Mouse (Mus musculus): ENCODE data around the gene Mcur1.

Gene Mcur1

GRCm38 (mm10) chr13:43559711-43560457, at the start of gene Mcur1:
Mcur1 (minus strand) TSS chr13:43560191.
- in situ Hi-C loops (cut with MseI, MboI), result no loop called here

DNA sequence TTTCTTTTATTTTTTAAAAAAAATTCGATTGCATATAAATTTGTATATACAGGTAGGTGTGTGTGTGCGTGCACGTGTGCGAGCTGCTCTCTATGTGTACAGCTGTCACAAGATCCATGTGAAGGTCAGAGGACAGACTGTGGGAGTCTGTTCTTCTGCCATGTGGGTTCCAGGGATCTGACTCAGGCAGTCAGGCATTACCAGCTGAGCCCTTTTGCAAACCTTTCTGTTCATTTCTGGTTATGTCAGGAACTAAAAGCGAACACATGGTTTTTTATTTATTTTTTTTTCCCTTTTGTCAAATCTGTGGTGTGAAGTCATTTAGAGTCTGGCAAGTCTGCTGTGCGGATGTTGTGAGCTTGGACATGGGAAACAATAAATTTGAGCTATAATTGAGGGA, 48.9 kb upstream of the Mcur1 start:
- in situ Hi-C loops (cut with MseI, MboI), result no loop called here

DNA sequence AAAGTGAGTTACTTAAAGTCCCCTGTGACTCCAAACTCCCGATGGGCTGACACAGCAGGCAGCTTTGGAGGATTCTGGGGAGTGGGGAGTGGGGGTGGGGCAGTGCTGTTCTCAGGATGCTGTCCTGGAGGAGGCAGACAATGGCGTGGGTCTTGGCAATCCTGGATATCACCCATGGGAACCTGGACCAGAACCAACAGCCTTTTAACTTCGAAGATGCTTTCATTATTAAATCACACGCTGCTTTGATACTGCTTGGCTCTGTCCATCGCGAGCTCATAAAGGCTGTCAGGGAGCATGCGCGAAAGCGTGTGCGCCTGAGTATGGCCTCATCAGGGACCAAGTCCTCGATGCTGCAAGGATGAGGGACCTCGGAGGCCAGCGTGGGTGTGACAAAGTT, 43.1 kb upstream of the Mcur1 start:
- in situ Hi-C loops (cut with MseI, MboI), result no loop called here

- in situ Hi-C loops (cut with MseI, MboI), result no loop called here
Observed at GRCm38 (mm10) chr13:43602440-43602839, 42.4 kb upstream of the Mcur1 start.

GRCm38 (mm10) chr13:43600967-43601366, 41.0 kb upstream of the Mcur1 start:
- in situ Hi-C loops (cut with MseI, MboI), result no loop called here

DNA sequence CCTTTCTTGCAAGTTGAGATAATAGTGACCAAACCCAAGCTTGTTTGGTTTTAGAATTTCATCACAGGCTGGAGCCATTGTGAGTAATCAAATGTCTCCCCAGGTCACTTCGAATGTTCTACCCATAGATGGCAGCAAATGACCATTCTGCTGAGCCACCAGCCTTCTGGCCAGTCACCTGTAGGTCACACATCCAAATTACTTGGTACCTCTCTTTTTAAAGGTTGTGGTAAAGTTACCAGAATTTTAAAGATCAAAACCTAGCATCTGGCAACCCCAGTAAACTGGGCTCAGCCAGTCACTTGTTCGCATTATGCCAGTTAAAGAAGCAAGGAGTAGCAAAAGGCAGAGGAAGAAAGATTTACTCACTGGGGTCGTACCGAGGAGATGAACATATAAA, 35.9 kb upstream of the Mcur1 start:
- in situ Hi-C loops (cut with MseI, MboI), result loop anchor here (5.0 kb wide), 2 partner anchors 126 to 131 kb away; no protein-coding TSS in a partner anchor

DNA sequence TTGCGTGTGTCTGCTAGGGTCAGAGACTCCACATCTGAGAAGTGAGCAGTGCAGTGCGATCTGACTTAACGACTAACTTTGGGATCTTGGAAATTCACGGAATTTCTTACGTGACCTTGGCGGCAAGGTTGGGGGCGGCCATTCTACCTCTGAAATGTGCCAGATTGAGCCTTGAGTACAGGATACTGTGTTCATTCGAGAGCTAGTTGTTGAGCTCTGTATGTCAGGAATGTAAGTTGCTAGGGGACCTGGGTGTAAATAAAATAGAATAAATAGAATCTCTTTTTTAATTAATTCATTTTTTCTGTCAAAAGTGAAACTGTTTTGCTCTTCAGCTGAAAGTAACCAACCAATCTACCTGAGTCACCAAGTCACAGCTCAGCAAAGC, 32.7 kb upstream of the Mcur1 start:
- in situ Hi-C loops (cut with MseI, MboI), result no loop called here

GRCm38 (mm10) chr13:43591828-43592680, 32.1 kb upstream of the Mcur1 start:
- in situ Hi-C loops (cut with MseI, MboI), result no loop called here

GRCm38 (mm10) chr13:43587844-43588840, 28.2 kb upstream of the Mcur1 start:
- in situ Hi-C loops (cut with MseI, MboI), result no loop called here

GRCm38 (mm10) chr13:43586966-43587365, 27.0 kb upstream of the Mcur1 start:
- in situ Hi-C loops (cut with MseI, MboI), result no loop called here

DNA sequence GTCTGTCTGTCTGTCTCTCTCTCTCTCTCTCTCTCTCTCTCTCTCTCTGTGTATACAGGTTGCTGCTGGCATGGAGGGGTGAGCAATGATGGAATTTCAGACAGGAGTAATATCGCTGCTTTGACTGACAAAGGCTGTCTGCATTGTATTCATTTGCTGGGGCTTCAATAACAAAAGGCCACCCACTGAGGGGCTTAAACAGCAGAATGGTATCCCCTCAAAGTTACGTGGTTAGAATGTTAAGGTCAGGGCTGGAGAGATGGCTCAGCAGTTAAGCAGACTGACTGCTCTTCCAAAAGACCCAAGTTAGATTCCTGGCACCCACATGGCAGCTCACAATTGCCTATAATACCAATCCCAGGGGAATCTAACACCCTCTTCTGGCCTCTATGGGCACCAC, 25.3 kb upstream of the Mcur1 start:
- in situ Hi-C loops (cut with MseI, MboI), result no loop called here

GRCm38 (mm10) chr13:43583504-43583903, 23.5 kb upstream of the Mcur1 start:
- in situ Hi-C loops (cut with MseI, MboI), result no loop called here

DNA sequence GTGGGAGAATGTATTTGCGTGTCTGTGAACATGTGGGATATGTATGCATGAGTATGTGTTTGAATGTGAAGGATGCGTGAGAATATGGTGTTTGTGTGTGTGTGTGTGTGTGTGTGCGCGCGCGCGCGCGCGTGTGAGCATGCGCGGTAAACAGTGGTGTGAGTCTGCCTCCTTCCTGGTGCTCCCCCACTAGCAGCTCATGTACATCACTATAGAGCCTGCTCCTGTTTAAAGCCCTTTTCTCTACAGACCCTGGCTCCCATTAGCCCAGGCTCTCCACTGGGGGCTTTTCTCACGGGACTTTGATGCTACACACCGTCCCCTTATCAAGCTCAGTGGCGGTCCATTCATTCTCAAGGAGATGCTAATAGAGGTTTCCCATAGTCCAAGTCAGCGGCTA, 23.0 kb upstream of the Mcur1 start:
- in situ Hi-C loops (cut with MseI, MboI), result no loop called here

DNA sequence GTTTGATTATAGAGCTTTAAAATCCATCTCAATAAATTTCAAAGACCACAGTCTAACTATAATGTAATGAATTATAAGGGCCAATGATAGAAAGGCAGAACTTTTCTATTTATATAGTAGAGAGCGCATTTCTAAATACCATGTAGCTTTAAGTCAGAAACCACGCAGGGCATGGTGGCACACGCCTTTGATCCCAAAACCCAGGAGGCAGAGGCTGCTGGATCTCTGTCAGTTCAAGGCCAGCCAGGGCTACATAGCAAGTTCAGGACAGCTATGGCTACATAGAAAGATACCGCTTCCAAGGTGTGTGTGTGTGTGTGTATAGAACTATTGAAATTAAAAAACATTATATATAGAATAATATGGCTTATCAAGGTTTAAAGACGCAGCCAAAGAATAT, 20.7 kb upstream of the Mcur1 start:
- in situ Hi-C loops (cut with MseI, MboI), result no loop called here

- in situ Hi-C loops (cut with MseI, MboI), result no loop called here
Observed at GRCm38 (mm10) chr13:43579740-43580139, 19.7 kb upstream of the Mcur1 start.

- in situ Hi-C loops (cut with MseI, MboI), result no loop called here
Observed at GRCm38 (mm10) chr13:43577766-43578165, 17.8 kb upstream of the Mcur1 start.

DNA sequence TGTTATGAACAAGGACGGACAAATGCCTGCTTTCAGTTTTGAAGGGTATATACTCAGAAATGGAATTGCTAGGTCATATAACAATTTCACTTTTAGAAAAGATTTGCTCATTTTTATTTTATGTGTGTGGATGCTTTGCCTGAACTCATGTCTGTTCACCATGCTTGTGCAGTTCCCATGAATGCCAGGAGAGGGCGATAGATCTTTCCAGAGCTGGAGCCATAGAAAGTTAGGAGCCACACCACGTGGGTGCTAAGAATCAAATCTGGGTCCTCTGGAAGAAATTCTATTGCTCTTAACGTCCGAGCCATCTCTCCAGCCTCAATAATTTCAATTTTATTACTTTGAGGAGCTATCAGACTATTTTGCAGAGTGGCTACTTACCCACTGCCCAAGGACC, 17.3 kb upstream of the Mcur1 start:
- in situ Hi-C loops (cut with MseI, MboI), result no loop called here

GRCm38 (mm10) chr13:43575431-43575830, 15.4 kb upstream of the Mcur1 start:
- in situ Hi-C loops (cut with MseI, MboI), result no loop called here

DNA sequence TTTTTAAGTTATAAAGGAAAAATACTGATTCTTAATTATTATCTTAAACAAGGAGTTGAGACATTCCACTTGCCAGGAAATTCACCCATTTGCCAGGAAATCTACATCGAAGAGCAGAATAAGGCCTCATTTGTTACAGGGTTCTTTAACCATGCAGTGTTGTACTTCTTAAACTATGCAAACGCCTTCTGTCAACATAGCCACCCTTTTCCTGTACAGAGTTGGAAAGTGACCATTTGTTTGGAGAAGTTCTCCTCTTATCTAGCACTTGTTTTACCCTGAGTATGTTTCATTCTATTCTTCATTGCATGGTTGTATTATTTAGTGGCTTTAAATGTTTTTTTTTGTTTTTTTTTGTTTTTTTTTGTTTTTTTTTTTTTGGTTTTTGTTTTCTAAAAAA, 14.0 kb upstream of the Mcur1 start:
- in situ Hi-C loops (cut with MseI, MboI), result no loop called here

DNA sequence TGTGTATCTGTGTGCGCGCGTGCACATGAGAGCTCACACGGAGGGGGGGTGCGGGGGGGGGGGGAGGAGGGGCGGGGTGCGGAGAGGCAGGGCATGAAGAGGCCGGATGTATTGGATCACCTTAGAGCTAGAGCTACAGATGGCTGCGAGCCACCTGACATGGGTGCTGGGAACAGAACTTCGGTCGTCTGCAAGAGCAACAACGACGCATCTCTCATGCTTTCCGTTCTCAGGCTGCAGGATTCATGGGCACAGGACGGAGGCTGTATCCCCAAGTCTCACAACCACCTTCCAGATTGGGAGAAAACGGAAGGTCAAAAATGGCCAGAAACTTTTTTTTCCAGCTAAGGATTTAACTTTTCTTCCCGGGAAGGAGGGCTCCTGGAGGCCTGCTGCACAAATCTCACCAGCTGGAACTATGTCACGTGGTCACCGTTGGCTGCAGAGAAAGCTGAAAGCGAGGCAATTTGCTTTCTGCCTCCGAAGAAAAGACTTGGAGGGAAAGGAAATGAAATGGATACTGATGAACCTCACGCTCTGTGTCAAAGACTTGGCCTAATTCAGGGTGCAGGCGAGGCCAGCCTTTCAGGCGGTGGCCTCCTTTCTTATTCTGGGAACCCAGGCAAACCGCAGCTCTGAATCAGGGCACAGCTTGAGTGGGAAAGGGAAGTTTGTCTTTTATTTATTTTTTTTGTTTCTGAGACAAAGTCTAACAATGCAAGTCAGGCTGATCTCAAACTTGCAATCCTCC, 7.3 kb upstream of the Mcur1 start:
- in situ Hi-C loops (cut with MseI, MboI), result no loop called here

DNA sequence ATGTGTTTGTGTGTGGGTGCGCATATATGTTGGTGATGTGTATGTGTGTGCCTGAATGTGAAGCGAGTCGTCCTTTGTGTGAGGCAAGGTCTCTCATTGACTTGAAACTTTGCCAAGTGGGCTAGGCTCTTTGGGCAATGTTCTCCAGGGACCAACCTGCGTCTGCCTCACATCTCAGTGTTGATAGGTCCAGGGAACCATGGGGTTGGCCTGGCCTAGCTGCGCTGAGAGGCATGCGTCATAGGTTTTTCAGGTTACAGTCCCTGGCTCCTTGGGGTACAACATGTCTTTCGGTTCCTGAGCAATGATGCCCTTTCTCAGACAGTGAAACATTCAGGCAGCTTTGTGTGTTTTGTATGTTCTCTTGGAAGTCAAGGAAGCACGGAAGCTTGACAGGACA, 6.2 kb upstream of the Mcur1 start:
- in situ Hi-C loops (cut with MseI, MboI), result no loop called here

Data from mouse trophoblast stem cell (cell line).